Mouse (Mus musculus) right cerebral cortex, postnatal 25 days (tissue): ENCODE results near the gene Kcnip1.

Source experiments
- DNase-seq: peaks from one replicate; pipeline ENCODE4 v3.0.0; 2022

Gene Kcnip1

DNA sequence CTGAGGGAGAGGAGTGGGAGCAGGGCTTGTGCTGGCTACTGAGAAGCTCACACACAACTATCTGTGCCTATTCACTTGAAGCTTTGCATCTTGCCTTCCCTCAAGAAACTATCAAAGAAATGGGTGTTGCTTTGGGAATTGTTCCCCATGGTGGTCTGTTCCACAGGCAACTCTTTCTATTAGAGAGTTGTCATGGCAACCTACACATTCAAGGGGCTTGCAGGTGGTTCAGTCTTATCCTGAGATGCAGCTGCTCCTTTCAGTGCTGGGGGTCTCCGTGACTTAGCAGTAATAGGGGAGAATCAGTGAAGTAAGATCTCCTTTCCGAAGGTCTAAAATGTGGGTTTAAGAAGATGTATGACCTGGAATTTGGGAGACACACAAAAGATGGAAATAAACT lies 102.6 kb downstream of the Kcnip1 start:
- DNase-seq = no peak

DNA sequence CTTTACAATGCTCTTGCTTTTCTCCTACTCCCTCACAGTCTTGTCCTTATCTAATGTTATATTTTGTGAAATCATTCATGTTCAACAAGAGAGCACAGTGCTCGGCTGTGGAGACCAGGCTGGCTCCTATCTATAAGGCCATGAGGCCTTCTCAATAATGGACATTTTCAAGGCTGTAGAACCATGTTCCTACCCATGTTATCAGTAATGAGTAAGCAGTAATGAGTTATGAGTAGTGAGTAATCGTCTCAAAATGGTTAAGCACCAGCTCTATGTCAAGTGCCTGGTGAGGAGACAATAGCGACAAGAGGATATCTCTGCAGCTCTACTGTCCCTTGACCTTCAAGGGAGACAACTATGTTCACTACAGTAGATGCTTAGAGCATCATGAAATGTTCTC lies 105.3 kb downstream of the Kcnip1 start:
- no peak for DNase-seq

DNA sequence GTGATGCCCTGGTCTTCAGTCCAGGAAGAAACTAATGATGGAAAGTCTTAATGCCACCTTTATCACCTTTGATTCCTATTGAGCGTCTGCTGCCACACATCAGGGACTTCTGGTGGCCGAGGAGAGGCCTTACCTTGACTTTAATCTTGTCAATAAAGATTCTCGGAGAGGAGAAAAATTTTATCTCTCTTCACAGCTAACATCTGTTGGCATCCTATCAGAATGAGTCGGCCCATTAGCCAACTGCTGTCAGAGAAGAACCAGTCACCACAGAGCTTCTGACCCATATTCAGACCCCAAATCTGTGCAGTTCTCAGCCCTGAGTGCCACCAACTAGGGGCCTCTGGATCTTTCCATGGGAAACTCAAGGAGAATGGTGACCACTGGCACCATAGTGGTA lies 107.0 kb downstream of the Kcnip1 start:
- no peak for DNase-seq

DNA sequence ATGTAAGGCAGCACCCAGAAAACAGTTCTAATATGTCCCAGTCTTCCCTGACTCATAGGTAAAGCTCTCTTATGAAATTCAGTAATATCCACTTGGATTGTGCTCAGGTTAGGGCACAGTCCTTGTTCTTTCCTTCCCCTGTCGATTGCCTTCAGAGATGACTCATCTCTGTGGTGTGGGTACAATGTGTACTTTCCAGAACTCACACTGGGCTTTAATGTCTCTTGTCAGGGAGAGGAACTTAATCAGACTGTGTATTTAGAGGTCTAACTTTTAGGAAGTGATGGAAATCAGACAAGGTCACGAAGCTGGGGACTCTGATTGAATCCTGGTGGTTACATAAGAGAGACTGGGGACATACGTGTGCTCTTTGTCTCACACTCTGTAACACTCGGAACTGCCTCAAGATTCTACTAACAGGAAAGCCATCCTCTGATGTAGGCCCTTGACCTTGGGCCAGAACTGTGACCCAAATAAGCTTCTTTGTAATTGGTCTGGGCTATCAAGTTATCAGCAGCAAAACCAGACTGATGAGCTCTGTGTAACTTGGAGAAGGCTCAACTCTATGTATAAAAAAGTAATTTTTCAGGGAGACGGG lies 110.1 kb downstream of the Kcnip1 start:
- DNase-seq = no peak

DNA sequence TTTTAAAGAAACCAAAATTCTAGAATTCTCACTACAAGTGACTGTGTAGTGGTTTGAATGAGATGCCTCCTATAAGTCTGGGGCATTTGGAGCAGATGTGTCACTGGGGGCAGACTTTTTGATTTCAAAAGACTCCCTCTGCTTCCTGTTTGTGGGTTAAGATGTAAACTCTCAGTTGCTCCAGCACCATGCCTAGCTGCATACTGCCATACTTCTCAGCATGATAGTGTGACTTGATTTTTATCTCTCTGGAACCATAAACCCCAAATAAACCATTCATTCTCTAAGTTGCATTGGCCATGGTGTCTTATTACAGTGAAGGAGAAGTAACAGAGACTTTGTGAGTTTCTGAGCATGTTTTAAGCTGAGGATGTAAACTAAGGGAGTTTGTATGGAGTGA lies 118.0 kb downstream of the Kcnip1 start:
- no peak for DNase-seq

DNA sequence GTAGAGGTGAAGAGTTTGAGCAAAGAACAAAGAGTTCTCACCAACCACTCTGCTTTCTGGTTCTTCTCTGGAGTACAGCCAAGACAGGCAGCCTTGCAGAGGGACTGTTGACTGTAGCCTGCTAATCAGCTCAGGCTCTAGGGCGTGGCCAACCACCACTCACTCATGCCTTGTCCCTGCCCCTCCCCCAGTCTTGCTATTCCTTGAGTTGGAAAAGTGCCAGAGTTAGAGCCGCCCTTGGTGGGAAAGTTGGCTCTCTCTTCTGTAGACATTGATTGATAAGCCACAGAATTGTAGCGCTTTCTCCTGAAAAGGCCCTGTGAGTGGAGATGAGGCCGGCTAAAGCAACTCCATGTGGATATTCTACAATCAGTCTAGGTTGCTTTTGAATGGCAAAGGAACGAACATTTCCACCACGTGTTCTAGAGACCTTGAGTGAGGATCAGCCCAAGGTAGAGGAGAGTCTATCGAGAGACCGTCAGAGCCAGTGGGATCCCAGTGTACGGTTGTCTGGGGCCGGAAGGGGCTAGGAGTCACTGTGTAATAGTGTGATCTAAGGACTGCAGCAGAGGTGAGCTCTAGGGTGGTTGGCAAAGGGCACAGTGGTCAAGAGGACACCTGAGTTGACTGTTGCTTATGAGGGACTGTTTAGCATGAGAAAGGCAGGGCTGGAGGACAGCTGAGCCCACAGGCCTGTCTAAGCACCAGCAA lies 119.7 kb downstream of the Kcnip1 start:
- DNase-seq = no peak

DNA sequence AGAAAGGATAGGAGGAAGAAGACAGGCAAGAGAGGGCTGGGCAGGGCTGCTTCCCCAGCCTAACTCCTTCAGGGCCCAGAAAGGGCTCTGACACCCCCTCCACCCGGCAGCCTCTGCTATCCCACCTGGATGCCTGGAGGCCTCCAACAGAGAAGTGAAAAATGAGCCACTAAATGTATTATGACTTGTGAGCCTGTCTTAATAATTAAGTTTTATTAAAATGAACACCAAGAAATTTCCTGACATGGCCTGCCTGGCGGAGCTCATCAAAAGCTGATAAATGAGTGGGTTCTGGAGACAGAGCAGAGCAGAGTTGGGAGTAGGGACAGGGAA lies 120.3 kb downstream of the Kcnip1 start:
- DNase-seq = no peak

DNA sequence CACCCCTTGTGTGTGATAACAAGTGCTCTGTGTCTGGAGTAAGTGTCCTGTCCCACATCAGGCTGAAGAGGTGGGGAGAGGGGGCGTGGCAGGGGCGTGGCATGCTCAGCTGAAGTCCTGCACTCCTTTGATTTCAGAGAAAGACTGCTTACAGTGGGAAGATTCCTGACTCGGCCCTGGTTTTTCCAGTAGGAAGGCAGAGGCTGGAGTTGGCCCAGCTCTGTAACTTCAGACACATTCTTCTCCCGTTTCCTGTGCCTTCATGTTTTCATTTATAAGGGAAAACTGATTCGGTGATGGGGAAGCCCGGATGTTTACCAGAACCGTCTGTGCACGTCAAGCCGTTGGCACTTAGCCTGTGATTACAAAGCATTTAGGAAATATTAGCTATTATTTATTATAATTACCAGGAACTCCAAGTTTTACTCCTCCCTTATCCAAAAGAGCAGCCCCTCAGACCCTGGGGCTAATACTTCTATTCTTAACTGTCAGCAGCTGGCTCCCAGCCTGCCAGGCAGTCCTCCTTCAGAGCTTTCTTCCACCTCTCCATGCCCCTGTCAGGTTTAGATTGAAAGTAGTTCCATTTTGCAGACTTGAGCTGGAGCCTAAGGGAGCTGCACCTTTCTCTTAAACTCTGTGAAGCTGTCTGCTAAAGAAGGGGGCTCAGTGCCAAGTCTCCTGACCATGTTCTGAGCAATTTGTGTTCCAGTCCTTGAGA lies 120.8 kb downstream of the Kcnip1 start:
- no peak for DNase-seq

DNA sequence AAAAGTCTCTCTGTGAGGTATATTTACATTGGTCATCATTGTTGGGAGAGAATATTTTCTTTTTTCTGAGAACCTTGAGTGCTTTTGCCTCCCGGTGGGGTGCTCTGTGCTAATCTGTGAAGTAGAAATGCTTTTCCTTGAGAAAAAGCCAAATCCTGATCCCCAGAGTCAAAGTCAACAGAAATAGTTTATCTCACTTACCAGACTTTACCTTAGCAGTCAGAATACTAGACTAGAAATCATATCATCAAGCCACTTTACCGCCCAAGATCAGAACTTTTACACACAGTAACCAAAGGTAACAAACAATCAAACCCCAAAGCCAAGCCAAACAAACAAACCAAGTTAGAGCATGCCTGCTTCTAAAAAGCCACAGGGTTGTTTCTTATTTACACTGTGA lies 122.7 kb downstream of the Kcnip1 start:
- no peak for DNase-seq

DNA sequence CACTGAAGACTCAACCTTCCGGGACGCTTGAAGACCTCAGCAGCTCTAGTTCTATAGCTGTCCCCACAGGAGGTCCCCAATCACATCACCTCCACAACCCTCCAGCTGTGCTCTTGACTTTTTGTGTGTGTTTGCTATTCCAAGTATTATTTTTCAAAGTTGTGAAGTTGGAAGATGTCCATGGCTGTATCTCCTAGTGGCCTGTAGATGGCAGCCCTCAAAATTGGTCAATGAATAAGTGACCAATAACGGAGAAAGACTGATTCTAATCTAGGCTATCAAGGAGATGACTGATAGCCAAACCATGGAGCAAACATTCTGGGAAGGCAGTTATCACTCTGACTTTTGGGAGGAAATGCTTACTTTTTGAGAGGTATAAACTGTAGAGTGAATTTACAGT lies 123.4 kb downstream of the Kcnip1 start:
- DNase-seq = no peak

DNA sequence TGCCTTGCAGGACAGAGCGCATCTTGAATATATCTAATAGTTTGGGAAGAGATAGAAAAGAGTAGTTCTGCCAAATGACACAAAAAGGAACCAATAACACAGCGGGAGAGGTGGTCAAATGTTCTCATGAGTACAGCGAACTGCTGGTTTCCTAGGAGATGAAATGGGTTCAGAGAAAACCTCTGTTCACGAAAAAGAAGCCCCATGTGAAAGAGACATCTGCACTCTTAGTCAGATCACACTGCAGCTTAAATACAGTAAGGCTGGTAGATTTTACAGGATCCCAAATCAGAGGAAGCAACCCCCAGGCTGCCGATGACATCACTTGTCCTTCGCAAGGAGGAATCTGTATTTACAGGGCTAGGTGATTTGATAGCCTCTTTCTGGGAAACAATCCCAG lies 126.2 kb downstream of the Kcnip1 start:
- DNase-seq = no peak

DNA sequence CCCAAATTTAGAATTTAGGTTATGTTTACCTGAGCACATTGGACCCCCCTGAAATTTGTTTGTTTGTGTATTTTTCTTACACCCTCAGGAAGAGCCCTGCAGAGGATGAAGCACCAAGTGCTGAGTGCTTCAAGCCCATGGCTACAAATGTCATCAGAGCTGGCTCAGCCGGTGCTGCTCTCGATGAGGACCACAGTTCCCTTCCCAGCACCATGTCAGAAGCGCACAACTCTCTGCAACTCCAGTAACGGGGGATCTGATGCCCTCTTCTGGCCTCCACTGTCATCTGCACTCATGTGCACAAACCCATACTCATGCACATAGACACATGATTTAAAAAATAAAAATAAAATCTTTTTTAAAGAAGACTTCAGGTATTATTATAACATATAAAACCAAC lies 128.7 kb downstream of the Kcnip1 start:
- DNase-seq = no peak

DNA sequence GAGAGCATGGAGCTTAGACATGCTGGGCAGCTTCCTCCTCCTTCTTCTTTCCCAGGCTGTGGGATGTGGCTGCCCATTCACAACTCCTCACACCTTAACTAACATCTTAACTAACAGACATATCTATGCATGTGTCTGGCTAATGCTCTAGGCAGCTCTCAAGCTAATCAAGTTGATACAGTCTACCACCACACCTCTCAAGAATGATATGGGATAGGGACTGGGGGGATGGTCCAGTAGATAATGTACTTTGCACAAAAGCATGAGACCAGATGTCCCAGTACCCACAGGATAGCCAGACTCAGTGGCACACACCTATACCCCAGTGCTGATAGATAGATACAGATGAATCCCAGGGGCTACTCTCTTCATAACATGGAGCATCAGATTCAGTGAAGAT lies 131.1 kb downstream of the Kcnip1 start:
- no peak for DNase-seq

DNA sequence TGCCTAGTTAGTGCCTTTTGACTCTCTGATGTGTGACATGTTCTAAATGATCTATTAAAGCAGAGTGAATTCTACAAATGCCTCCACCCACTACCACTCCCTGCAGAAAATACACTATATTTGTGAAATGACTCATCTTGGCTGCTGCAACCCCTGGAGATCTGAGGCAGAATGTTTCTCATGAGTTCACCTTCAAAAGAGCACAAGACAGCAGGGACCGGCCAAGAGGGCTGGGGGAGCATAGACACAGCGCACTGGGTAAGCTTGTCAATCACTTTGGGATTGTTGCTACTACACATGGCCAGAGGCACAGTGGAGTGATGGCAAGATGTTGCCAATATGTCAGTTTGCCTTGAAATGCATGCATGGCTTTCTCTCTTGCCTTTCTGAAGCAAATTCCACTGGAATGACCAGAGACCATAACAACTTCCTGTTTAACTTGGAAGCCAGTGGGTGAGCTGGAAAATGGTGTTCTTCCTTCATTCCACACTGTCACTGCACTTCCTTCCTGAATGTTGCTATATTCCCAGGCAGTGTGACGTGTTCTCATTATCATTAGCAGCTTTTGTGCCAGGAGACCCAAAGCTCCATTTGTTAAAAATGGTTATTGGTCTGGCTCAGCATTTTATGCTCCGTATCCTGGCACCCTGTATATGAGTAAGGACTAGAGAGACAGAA lies 131.9 kb downstream of the Kcnip1 start:
- DNase-seq = no peak

DNA sequence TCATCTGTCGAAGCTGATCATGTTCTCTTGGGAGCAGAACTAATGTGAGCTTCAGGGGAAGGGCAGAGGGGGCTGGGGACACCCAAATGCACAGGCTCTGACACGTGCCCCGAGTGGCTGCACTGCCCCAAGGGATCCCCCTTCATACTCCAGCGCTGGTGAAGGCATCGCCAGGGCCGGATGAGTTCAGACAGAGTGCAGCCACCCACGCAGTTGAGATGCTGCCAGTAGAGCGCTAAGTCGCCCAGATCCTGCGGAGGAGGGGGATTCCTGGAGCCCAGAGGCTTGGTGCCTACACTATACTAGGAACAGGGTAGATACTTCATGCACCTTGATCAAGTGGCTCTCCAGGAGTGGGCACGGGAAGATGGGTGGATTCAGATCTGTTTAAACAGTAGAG lies 143.3 kb downstream of the Kcnip1 start:
- DNase-seq = peak; percentile 29

DNA sequence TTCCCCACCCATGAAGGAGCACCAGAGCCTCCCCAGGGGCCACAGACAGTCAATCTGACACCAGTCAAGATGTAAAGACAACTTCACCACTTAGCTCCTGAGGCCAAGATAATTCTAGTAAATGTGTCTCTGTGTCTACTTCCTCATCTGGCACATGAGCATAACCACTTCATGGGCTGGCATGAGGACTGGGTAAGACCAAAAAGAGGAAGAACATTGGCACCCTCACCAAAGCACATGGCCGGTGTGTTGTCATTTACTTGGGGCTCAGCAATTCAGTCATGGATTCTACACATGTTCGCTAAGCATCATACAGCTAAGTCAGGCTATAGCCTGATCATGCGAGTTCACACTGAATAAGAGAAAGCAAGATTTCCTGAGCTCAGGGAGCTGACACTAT lies 144.3 kb downstream of the Kcnip1 start:
- no peak for DNase-seq

DNA sequence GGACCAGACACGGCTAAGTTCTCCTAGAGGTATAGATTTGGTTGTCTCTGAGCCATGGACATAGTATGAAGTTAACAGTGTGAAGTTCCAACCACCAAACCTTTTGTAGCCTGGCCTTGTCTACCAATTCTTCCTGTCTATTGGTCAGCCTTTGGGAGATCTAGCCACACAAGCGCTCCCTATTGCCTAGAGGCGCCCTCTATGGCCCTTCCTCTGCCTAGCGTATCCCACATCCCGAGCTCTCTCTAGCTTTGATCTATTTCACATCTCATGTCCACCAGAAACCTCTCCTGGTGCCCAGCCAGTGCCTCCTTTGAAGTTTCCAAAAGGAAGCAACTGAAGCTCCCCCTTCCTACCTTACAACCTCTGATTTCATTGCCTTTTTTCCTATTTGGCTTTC lies 147.0 kb downstream of the Kcnip1 start:
- no peak for DNase-seq

DNA sequence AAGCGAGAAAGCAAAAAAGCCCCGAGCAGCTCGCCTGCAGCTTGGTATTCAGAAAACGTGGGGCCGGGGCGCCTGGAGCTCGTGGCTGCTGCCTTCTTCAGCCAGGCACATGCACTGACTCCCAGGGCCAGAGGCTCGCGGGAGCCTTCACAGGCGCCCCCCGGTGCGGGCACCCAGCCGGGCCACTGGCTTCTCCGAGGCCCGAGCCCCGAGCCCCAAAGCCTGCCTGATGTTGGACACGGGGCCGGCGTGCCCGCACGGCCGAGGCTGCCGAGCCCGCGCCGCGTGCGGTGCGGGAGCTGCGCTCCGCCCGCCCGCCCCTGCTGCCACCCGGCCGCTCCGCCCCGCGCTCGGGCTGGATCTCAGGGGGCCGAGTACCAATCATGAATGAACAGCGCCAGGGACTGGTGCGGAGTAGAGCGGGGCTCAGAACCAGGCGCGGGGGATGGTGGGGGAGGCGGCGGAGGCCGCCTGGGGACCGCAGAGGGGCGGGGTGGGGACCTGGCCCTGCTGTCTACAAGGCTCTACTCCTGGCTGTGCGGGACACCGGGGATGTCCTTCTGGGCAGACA lies 149.6 kb downstream of the Kcnip1 start:
- DNase-seq = peak; percentile 30

DNA sequence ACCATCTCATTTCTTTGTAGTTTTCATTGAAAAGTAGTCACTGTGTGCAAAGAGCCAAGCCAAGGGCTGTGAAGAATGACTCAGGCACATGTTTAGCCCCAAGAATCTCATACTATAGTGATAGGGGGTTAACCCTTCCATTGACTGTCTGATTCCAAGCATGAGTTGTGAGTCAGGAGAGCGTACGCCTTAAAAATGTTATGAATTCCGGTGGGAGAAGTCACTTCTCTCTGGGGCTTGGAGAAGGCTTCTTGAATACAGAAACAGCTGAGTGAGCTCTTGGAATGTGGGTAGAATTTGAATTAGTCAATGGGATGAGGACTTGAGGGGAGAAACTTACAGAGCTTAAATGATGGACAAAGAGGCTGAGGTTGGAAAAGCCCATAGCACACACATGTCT lies 153.9 kb downstream of the Kcnip1 start:
- DNase-seq = no peak

DNA sequence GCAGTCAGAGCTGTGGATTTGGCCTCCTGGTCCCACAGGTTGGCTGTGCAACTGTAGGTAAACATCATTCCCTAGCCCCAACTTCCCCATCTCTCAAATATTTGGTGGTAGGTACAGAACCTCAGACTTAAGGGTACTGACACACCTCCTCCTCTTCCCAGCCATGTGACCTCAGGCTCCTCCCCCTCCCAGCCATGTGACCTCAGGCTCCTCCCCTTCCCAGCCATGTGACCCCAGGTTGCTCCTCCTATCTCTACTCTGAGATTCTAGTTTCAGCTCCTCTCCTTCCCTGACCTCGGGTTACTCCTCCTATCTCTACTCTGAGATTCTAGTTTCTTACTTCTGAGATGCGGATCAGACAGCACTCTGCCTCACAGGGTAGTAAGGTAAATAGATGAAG lies 163.2 kb downstream of the Kcnip1 start:
- DNase-seq = no peak

DNA sequence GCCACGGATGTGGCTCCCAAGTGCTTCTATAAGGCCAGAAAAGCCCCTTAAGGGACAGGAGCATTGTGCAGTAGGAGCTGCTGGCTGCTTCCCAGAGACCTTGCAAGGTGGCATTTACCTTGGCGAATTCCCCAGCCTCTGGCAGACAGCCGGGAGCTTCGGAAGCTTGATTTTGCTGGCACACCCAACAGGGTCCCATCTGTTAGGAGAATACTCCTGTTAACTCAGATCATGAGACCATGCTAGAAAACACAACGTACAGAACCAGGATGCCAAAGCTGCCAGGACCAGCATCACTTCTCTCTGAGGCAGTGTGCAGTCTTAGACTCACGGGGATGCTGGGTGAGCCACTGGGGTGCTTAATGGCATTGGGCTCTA lies 165.1 kb downstream of the Kcnip1 start:
- DNase-seq = peak; percentile 35

DNA sequence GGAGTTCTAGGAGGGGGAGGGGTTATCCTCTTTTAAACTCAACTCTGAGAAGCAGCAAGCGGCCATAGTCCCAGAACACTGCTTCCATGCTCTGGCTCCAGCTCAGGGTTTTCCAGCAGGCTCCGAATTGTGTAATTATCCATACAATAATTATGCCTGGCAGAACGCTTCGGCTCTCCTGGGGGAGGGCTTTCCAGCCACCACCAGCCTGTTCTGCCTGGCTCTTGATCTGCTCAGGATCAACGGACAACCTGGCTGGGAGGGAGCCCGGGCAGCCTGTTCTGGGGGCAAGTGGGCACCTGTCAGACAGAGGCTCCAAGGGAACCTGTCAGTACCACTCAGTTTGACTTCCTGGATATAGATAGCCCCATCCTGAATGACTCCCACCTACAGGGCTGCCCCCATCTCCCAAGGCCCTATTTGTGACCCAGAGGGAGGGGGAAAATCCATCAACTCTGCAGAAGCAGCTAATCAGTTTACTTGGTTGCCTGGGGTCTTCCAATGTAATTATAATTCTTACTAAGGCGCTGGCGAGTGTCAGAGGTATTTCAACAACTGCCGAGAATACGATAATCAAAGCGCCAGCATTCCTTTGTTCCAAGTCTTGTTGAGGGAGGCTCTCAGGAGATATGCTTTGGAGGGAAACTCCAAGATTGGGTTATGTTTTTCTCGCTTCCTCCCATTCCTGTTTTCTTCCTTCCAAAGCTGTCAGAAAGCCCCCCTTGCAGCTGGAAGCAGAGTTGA lies 165.7 kb downstream of the Kcnip1 start:
- DNase-seq = no peak

DNA sequence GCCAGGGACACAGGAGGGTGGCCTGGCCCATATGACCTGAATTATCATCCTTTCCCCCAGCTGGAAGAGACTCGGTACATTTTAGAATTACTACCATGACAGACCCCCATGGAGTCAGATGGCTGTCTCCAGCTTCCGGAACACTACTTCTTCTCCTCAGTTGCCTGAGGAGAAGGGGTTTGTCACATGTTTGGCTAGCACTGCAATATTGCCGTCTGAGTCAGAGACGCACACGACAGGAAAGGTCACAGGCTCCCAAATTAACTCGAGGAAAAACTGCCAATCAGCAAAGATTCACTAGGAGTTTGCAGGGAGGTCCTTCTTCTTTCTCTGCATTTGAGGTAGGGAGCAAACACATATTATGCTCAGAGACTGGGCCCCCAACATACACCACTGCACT lies 168.2 kb downstream of the Kcnip1 start:
- DNase-seq = no peak
